Mouse (Mus musculus): ENCODE measurements around the gene Casd1. TPM values are rescaled to one million over a fixed set of nuclear protein-coding genes. Genes with fewer than 3 reads are reported as not detected.
A peak's percentile ranks its signal among the peaks of the same experiment; 100 is the strongest.

Casd1 gene
- polyA plus RNA-seq, 1 experiment, result 15.1 TPM

GRCm38 (mm10) chr6:4590089-4590488, 10.6 kb upstream of the Casd1 start:
- TF ChIP-seq POLR2A (IDR thresholded peaks at IDR 0.05; ENCODE audit: low read depth, low read length), result no peak
- Histone ChIP-seq H3K36me3 (ENCODE audit: control insufficient read depth, insufficient read depth, low read length) (no peaks in the 10 kb centered on the region), H3K27ac (ENCODE audit: insufficient read depth, low read depth, low read length) (no peak overlapping the region), H3K4me1 (ENCODE audit: control insufficient read depth, insufficient read depth, low read length) (no peaks in the 10 kb centered on the region), H3K27me3 (replicated peaks; ENCODE audit: control insufficient read depth, insufficient read depth, low read length) (no peaks in the 10 kb centered on the region), H3K4me3 (ENCODE audit: insufficient read depth, low read depth, low read length) (no peak overlapping the region)
- no peak for DNase-seq
- 33% methylated on average over 8 of the region's 8 CpGs for WGBS

GRCm38 (mm10) chr6:4597711-4598110, 2.9 kb upstream of the Casd1 start:
- no peak for TF ChIP-seq POLR2A (IDR thresholded peaks at IDR 0.05; ENCODE audit: low read depth, low read length)
- Histone ChIP-seq H3K4me1 (ENCODE audit: control insufficient read depth, insufficient read depth, low read length) (no peaks in the 10 kb centered on the region), H3K27me3 (replicated peaks; ENCODE audit: control insufficient read depth, insufficient read depth, low read length) (no peaks in the 10 kb centered on the region), H3K36me3 (ENCODE audit: control insufficient read depth, insufficient read depth, low read length) (no peaks in the 10 kb centered on the region), H3K4me3 (ENCODE audit: insufficient read depth, low read depth, low read length) (no peak overlapping the region), H3K27ac (ENCODE audit: insufficient read depth, low read depth, low read length) (no peak overlapping the region)
- no peak for DNase-seq
- 81% methylated on average over 4 of the region's 4 CpGs for WGBS

- H3K27ac ChIP-seq (ENCODE audit: insufficient read depth, low read depth, low read length), result no peak overlapping the region
- peak overlapping the region; percentile 96 for H3K4me3 ChIP-seq (ENCODE audit: insufficient read depth, low read depth, low read length)
- DNase-seq, result no peak
- no peaks in the 10 kb centered on the region for H3K4me1 ChIP-seq (ENCODE audit: control insufficient read depth, insufficient read depth, low read length)
- no peak for TF ChIP-seq CTCF (conservative IDR thresholded peaks at IDR 0.05; ENCODE audit: insufficient read depth, insufficient read length, low read depth, low read length)
- TF ChIP-seq POLR2A (IDR thresholded peaks at IDR 0.05; ENCODE audit: low read depth, low read length), result no peak
- no peaks in the 10 kb centered on the region for H3K27me3 ChIP-seq (replicated peaks; ENCODE audit: control insufficient read depth, insufficient read depth, low read length)
- no peaks in the 10 kb centered on the region for H3K36me3 ChIP-seq (ENCODE audit: control insufficient read depth, insufficient read depth, low read length)
- WGBS, result 28% methylated on average over 7 of the region's 7 CpGs
These were observed 468 bp upstream of the Casd1 start for GRCm38 (mm10) chr6:4600085-4600657.

- H3K36me3 ChIP-seq (ENCODE audit: control insufficient read depth, insufficient read depth, low read length), result no peaks in the 10 kb centered on the region
These were observed 775 bp downstream of the Casd1 start for GRCm38 (mm10) chr6:4601297-4601931.

GRCm38 (mm10) chr6:4602012-4602411, 1.4 kb downstream of the Casd1 start:
- DNase-seq, result no peak
- Histone ChIP-seq H3K36me3 (ENCODE audit: control insufficient read depth, insufficient read depth, low read length) (no peaks in the 10 kb centered on the region), H3K27ac (ENCODE audit: insufficient read depth, low read depth, low read length) (no peak overlapping the region), H3K27me3 (replicated peaks; ENCODE audit: control insufficient read depth, insufficient read depth, low read length) (no peaks in the 10 kb centered on the region), H3K4me1 (ENCODE audit: control insufficient read depth, insufficient read depth, low read length) (no peaks in the 10 kb centered on the region), H3K4me3 (ENCODE audit: insufficient read depth, low read depth, low read length) (no peak overlapping the region)
- 89% methylated on average over 5 of the region's 5 CpGs for WGBS
- TF ChIP-seq POLR2A (IDR thresholded peaks at IDR 0.05; ENCODE audit: low read depth, low read length) (no peak), CTCF (conservative IDR thresholded peaks at IDR 0.05; ENCODE audit: insufficient read depth, insufficient read length, low read depth, low read length) (no peak)

More at GRCm38 (mm10) chr6:4601297-4601931, 775 bp downstream of the Casd1 start:
- Histone ChIP-seq H3K27me3 (replicated peaks; ENCODE audit: control insufficient read depth, insufficient read depth, low read length) (no peaks in the 10 kb centered on the region), H3K4me1 (ENCODE audit: control insufficient read depth, insufficient read depth, low read length) (no peaks in the 10 kb centered on the region), H3K4me3 (ENCODE audit: insufficient read depth, low read depth, low read length) (peak overlapping the region; percentile 96), H3K27ac (ENCODE audit: insufficient read depth, low read depth, low read length) (peak overlapping the region; percentile 64; the same call in 1 of the 2 replicates)
- TF ChIP-seq POLR2A (IDR thresholded peaks at IDR 0.05; ENCODE audit: low read depth, low read length) (no peak), CTCF (conservative IDR thresholded peaks at IDR 0.05; ENCODE audit: insufficient read depth, insufficient read length, low read depth, low read length) (no peak)
- 9% methylated on average over 56 of the region's 58 CpGs for WGBS
- DNase-seq, result peak; percentile 35

- Histone ChIP-seq H3K4me1 (ENCODE audit: control insufficient read depth, insufficient read depth, low read length) (no peaks in the 10 kb centered on the region), H3K27me3 (replicated peaks; ENCODE audit: control insufficient read depth, insufficient read depth, low read length) (no peaks in the 10 kb centered on the region), H3K36me3 (ENCODE audit: control insufficient read depth, insufficient read depth, low read length) (no peaks in the 10 kb centered on the region), H3K27ac (ENCODE audit: insufficient read depth, low read depth, low read length) (no peak overlapping the region), H3K4me3 (ENCODE audit: insufficient read depth, low read depth, low read length) (no peak overlapping the region)
- TF ChIP-seq POLR2A (IDR thresholded peaks at IDR 0.05; ENCODE audit: low read depth, low read length) (no peak), CTCF (conservative IDR thresholded peaks at IDR 0.05; ENCODE audit: insufficient read depth, insufficient read length, low read depth, low read length) (no peak)
- WGBS, result 90% methylated on average over 4 of the region's 4 CpGs
- DNase-seq, result no peak
These were observed 5.8 kb downstream of the Casd1 start for GRCm38 (mm10) chr6:4606394-4606793.

- no peak for DNase-seq
- Histone ChIP-seq H3K27ac (ENCODE audit: insufficient read depth, low read depth, low read length) (no peak overlapping the region), H3K36me3 (ENCODE audit: control insufficient read depth, insufficient read depth, low read length) (peaks cover 2% of the 10 kb centered on the region; the same call in 1 of the 2 replicates)
These were observed 9.7 kb downstream of the Casd1 start for GRCm38 (mm10) chr6:4610216-4610896.

More at GRCm38 (mm10) chr6:4610216-4610896, 9.7 kb downstream of the Casd1 start:
- no peak overlapping the region for H3K4me3 ChIP-seq (ENCODE audit: insufficient read depth, low read depth, low read length)
- TF ChIP-seq CTCF (conservative IDR thresholded peaks at IDR 0.05; ENCODE audit: insufficient read depth, insufficient read length, low read depth, low read length) (no peak), POLR2A (IDR thresholded peaks at IDR 0.05; ENCODE audit: low read depth, low read length) (no peak)
- no peaks in the 10 kb centered on the region for H3K27me3 ChIP-seq (replicated peaks; ENCODE audit: control insufficient read depth, insufficient read depth, low read length)
- 96% methylated on average over 4 of the region's 4 CpGs for WGBS
- H3K4me1 ChIP-seq (ENCODE audit: control insufficient read depth, insufficient read depth, low read length), result no peaks in the 10 kb centered on the region

All from kidney, adult 2 months (tissue).